Mouse (Mus musculus) mouse trophoblast stem cell (cell line): ENCODE measurements around the gene Ly75.

Experiments used
- in situ Hi-C, 2 experiments: fragments of 300-500 bp; cut with MseI, MboI; formaldehyde crosslinking; loops; 2 replicates in 1 of 2; 3 replicates in 1 of 2; pipeline ENCODE4 v1.15.1; 2025

Gene Ly75

GRCm38 (mm10) chr2:60375126-60375525, 8.0 kb downstream of the Ly75 start:
- in situ Hi-C loops: no loop called here

- in situ Hi-C loops: no loop called here
Measured at GRCm38 (mm10) chr2:60370188-60370587, 12.9 kb downstream of the Ly75 start.

GRCm38 (mm10) chr2:60369454-60369853, 13.6 kb downstream of the Ly75 start:
- in situ Hi-C loops: no loop called here

GRCm38 (mm10) chr2:60367871-60368270, 15.2 kb downstream of the Ly75 start:
- in situ Hi-C loops: no loop called here

- in situ Hi-C loops: no loop called here
Measured at GRCm38 (mm10) chr2:60367204-60367603, 15.9 kb downstream of the Ly75 start.

GRCm38 (mm10) chr2:60365820-60366610, 17.1 kb downstream of the Ly75 start:
- in situ Hi-C loops: no loop called here

GRCm38 (mm10) chr2:60365138-60365775, 17.8 kb downstream of the Ly75 start:
- in situ Hi-C loops: no loop called here

GRCm38 (mm10) chr2:60362146-60362545, 21.0 kb downstream of the Ly75 start:
- in situ Hi-C loops: no loop called here

GRCm38 (mm10) chr2:60359796-60360195, 23.3 kb downstream of the Ly75 start:
- in situ Hi-C loops: no loop called here

- in situ Hi-C loops: no loop called here
Measured at GRCm38 (mm10) chr2:60355388-60355683, 27.8 kb downstream of the Ly75 start.

- in situ Hi-C loops: no loop called here
Measured at GRCm38 (mm10) chr2:60354541-60355387, 28.3 kb downstream of the Ly75 start.

- in situ Hi-C loops: no loop called here
Measured at GRCm38 (mm10) chr2:60352296-60352695, 30.8 kb downstream of the Ly75 start.

- in situ Hi-C loops: no loop called here
Measured at GRCm38 (mm10) chr2:60351781-60352180, 31.3 kb downstream of the Ly75 start.

GRCm38 (mm10) chr2:60347875-60348274, 35.2 kb downstream of the Ly75 start:
- in situ Hi-C loops: no loop called here

GRCm38 (mm10) chr2:60346531-60346930, 36.6 kb downstream of the Ly75 start:
- in situ Hi-C loops: no loop called here

- in situ Hi-C loops: no loop called here
Measured at GRCm38 (mm10) chr2:60345717-60346116, 37.4 kb downstream of the Ly75 start.

GRCm38 (mm10) chr2:60343607-60344289, 39.4 kb downstream of the Ly75 start:
- in situ Hi-C loops: no loop called here

GRCm38 (mm10) chr2:60342107-60342880, 40.8 kb downstream of the Ly75 start:
- in situ Hi-C loops: no loop called here

GRCm38 (mm10) chr2:60337937-60338336, 45.2 kb downstream of the Ly75 start:
- in situ Hi-C loops: no loop called here

GRCm38 (mm10) chr2:60328641-60329040, 54.5 kb downstream of the Ly75 start:
- in situ Hi-C loops: no loop called here

GRCm38 (mm10) chr2:60327581-60327980, 55.5 kb downstream of the Ly75 start:
- in situ Hi-C loops: no loop called here
